Mouse (Mus musculus) cerebellum, adult 11-12 months (tissue): ENCODE results near the gene Qrich1.

ENCODE experiments used
- DNase-seq: peaks from one replicate; pipeline ENCODE4 v3.0.0; 2022

Qrich1 gene

DNA sequence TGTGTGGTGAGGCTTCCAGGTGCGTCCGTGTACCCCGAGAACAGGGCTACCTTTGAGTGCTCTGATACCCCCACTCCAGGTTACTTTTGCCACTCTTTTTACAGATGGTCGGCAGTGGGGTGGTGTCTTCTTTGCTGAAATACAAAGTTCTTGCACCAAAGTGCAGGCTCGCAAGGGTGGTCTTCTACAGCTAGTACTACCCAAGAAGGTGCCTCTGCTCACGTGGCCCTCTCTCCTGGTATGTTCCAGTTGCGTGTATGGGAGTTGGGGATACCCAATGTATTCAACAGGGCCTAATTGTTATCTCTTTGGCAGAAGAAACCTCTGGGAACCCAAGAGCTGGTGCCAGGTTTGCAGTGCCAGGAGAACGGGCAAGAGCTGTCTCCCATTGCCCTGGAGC, 23.4 kb upstream of the Qrich1 start:
- no peak for DNase-seq

DNA sequence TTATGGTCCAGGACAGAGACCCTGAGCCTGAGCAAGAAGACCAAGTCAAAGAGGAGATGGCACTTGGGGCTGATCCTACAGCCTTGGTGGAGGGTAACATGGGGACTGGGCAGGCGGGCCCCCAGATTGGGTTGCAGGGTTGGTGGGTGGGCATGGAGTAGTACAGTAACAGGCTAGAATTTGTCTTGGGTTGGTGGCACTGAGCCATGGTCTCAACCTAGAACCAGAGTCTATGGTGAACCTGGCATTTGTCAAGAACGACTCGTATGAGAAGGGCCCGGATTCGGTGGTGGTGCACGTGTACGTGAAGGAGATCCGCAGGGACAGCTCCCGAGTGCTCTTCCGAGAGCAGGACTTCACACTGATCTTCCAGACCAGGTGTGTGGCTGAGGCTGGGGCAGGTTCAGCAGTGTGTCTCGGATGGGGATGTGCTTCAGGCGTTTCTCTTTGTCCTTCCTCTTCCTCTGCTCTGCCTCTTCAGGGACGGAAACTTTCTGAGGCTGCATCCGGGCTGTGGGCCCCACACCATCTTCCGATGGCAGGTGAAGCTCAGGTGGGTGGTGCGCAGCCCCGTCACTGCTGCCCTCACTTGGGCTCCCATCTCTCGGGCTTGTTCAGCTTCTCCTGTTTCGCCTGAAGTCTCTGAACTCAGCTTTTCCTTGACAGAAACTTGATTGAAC, 22.3 kb upstream of the Qrich1 start:
- DNase-seq = no peak

DNA sequence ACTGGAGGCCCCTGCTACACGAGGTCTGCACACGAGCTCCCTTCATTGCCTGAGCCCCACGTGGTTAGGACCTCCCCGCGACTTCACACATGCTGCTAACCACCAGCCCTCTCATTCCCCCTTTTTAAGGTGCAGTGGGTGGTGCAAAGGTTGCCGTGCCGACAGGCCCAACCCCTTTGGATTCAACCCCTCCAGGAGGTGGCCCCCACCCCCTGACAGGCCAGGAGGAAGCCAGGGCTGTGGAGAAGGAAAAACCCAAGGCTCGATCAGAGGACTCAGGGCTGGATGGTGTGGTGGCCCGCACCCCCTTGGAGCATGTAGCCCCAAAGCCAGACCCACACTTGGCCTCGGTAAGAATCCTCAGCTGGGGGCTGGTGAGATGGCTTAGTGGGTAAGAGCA, 21.7 kb upstream of the Qrich1 start:
- no peak for DNase-seq

DNA sequence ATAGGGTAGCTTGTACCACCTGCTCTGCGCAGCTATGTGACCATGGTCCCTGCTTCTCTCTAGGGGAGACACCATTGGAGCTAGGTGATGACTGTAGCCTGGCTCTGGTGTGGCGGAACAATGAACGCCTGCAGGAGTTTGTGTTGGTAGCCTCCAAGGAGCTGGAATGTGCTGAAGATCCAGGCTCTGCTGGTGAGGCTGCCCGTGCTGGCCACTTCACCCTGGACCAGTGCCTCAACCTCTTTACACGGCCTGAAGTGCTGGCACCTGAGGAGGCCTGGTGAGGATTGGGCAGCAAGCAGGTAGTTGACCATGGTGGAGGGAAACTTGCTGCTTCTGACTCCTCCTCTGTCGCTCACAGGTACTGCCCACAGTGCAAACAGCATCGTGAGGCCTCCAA, 17.4 kb upstream of the Qrich1 start:
- DNase-seq = no peak

DNA sequence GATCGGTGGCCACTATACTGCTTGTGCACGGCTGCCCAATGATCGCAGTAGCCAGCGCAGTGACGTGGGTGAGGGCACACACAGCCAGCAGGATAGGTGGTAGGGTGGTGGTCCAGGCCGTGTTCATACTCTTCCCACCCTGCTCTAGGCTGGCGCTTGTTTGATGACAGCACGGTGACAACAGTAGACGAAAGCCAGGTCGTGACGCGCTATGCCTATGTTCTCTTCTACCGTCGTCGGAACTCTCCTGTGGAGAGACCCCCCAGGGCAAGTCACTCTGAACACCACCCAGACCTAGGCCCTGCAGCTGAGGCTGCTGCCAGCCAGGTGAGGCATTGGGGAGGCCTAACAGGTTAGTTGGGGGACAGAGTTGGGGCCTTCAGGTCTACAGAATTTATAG, 16.7 kb upstream of the Qrich1 start:
- no peak for DNase-seq

DNA sequence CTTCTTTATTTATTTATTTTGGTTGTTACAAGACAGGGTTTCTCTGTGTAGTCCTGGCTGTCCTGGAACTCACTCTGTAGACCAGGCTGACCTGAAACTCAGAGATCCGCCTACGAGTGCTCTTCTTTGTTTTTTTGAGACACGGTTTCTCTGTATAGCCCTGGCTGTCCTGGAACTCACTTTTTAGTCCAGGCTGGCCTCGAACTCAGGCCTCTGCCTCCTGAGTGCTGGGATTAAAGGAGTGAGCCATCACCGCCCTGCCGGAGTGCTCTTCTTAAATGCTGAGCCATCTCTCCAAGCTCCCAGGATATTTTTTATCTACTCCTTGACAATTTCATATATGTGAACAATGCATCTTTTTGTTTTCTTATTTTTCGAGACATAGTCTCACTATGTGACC, 9.7 kb upstream of the Qrich1 start:
- no peak for DNase-seq

DNA sequence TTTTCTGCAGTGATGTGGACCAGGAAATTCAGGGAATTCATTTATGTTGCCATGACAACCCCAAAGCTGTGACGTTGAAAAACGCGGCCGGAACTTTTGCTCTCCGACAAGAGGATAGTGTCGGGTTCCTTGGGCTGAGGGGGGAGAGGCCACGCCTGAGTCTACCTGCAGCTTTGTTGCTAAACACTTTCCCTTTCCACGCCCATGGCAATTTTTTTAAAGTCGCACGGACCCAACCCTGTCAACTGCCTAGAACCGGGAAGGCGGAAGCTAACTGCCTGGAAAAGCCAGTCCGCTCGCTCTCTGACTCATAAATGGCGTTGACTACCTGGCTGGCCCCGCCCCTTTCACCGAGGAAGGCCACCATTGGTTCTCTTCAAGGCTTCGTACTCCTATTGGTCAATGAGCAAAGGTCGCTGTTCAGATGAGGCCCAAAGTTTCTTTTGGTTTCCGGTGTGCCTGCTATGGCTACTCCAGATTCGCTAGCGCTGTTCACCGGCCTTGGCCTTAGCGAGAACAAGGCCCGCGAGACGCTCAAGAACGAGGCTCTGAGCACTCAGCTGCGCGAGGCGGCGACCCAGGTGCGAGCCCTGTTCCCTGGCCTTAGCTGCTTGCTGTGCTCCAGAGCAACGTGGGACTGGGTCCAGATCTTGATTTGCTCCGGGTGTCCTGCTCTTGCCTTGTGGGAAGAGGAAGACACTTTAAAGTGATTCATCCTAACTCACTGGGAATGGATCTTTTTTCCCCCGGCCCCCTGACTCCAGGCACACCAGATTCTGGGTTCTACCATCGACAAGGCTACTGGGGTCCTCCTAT, 8.8 kb upstream of the Qrich1 start, which contains the start of gene Qars:
Qars (plus strand) TSS at position 88 of the 816 bp plus-strand sequence.
- DNase-seq = peak; percentile 92

DNA sequence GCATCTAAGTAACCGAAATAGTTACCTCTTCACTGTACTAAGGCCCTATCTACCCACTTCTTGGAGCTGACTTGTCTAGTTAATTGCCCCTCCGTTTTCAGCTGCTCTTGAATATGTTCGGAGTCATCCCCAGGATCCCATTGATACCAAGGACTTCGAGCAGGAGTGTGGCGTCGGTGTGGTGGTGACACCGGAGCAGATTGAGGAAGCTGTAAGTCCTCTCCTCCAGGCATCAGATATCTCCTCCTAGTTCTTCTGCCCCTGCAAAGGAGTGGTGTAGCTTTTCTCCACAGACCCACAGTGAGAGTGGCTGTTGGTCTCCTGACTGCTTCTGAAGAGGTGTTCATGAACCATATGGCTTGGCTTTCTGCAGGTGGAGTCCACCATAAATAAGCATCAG, 7.8 kb upstream of the Qrich1 start:
- no peak for DNase-seq

DNA sequence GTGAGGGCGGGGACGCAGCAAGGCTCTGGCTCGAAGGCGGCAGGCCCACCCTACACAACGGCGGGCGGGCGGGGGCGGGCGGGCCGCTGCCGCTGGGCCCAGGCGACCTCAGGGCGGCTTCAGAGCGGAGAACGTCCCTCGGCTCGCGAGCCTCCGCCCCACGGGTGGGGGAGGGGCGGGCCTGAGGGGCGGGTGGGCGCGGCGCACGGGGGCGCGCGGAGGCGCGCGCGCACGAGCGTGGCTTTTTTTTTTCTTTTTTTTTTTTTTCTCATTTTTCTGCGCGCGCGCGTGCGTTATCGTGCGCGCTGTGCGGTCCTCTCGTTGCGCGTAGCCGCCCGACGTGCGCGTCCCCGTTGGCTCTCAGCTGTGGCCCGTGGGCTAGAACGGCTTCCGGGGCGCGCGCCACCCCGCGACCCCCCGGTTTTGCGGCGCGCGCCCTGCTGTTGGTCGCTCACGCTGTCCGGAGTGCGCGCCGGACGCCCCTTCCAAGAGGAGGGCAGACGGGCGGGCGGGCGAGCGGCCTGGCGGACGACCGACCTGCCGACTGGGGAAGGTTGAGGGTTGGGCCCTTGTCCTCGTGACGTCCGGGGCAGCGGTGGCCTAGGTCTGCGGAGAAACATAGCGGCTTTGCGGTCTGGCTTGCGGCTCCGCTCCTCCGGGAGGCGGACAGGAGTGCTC, 786 bp downstream of the Qrich1 start:
- DNase-seq = peak; percentile 81

DNA sequence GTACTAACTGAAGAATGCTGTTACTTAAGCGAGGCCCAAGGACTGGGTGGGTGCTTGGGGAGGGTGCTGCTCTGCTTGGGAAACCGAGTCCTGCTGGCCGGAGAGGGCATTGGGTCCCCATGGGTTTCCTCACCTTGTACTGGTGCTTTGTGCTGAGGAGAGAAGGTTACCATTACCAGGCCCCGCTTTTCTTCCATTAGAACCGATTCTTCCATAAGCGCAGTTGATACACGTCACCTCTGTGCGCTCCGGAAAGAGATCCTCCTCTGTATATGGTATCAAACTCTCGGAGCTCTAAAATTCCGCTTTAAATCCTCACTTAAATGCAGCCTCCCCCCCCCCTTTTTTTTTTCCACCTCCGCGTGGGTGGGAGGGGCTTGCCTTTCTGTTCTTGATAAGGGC, 1.3 kb downstream of the Qrich1 start:
- no peak for DNase-seq

DNA sequence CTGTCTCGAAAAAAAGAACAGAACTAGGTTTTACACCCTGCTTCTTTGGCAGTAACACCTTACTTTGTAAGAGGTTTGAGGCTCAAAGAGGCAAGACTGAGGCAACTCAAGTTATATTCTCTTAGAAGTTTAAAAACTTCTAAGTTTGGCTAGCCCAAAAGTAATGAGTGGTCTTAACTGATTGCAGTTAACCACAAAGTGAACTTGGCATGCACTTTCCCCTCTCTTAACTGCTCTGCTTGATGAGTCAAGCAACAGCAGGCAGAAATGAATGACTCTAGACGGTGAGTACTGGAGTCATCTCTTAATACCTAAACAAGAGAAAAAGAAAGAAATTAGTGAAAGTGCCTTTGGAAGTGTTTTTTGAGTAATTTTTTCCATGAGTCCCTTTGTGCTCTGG, 5.0 kb downstream of the Qrich1 start:
- no peak for DNase-seq

DNA sequence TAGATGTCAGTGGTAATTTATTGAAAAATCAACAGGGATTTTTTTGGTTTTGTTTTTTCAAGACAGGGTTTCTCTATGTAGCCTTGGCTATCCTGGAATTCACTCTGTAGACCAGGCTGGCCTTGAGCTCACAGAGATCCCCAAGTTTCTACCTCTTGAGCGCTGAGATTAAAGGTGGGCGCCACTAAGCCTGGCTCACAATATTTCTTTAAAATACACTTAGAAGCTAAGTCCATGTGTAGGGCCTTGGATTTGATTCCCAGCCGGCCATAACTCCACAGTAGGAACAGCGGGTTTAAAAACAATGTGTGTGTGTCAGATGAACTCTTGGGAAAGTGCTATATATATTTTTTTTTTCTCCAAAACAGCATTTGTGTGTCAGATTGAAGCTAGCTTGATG, 6.7 kb downstream of the Qrich1 start:
- no peak for DNase-seq

DNA sequence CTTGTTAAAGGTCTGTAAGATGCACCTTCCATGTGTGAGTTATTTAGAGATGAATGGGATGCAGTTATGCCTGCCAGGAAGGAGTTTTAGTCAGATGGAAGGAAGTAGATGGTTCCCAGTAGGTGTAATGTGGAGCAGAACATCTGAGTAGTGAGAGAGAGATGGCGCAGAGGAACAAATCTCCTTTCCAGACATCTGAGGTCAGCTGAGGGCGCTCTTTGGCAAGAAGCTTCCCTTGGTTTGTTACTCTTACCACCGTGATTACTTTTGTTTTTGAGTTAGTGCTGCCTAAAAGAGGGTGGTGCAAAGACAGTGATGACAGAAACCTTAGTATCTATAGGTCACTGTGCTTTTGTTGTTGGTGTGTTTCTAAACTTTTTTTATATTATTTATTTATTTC, 8.8 kb downstream of the Qrich1 start:
- no peak for DNase-seq

DNA sequence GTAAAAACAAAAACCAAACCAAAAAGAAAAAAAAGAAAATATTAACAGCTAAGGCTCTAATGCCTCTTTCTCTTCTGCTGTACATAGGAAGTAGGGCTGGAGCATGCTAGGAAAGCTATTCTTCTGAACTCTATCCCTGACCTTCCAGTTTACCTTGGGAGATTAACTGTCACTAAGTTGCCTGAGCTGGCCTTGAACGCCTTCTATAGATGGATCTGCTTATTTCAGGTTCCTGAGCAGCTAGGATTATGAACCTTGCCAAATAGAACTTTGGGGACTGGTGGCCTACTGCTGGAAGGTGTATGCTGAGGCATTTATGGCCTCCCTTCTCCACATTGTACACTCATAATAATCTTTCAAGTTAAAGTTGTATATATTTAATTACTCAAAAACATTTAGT, 14.3 kb downstream of the Qrich1 start:
- no peak for DNase-seq

DNA sequence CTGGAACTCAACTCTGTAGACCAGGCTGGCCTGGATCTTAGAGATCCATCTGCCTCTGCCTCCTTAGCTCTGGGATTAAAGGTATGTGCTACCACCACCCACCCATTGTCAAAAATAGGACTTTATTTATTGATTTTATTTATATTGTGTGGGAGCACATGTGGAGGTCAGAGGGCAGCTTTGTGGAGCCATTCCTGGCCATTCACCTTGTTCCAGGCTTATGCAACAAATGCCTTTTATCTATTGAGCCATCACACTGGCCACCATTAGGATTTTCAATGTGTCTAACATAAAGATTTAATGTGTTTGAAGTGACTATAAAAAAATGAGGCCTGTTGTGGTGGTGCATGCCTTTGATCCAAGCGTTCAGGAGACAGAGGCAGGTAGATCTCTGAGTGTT, 14.9 kb downstream of the Qrich1 start:
- DNase-seq = no peak

DNA sequence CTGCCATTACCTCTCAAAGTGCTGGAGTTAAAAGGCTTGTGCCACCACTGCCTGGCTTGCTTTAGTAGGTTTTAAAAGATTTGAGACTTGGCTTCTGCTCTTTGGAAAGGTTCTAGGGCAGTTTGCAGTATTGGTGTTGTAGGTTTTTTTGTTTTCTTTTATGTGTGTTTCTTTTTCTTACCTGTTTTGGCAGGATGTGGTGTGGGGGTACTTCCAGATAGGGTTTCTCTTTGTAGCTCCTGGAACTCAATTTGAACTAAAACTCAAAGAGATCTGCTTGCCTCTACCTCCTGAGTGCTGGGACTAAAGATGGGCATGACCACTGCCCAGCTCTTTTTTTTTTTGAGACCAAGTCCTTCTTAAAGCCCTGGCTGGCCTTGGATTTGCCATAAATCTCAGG, 24.2 kb downstream of the Qrich1 start:
- DNase-seq = no peak

DNA sequence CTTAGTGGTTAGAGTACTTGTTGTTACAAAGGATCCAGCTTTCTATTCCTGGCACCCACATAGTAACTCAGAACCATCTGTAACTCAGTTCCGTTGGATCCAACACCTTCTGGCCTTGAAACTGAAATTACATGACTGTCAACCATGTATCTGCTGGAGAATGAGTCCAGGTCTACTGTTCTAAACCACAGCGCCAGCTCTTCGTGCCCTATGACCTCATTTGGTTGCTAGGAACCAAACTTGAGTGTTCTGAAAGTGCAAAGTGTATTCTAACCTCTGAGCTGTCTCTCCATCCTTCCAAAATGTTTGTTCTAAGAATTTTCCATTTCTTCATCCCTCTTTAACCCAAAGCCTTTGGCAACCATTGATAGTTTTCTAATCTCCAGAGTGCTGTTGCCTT, 29.4 kb downstream of the Qrich1 start:
- no peak for DNase-seq

DNA sequence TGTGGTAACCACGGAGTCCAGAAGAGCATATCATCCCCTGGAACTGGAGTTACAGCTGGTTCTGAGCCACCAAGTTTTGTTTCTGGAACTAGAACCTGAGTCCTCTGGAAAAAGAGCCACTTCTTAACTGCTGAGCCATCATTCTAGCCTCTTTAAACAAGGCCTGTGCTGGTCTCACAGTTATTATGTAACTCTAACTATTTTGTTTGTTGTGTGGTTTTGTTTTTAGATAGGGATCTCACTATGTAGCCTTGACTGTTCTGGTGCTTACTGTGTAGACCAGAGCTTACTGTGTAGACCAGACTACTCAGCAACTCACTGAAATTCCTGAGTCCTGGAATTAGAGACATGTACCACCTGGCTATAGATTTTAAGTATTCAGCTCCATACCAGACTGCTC, 30.3 kb downstream of the Qrich1 start:
- no peak for DNase-seq

DNA sequence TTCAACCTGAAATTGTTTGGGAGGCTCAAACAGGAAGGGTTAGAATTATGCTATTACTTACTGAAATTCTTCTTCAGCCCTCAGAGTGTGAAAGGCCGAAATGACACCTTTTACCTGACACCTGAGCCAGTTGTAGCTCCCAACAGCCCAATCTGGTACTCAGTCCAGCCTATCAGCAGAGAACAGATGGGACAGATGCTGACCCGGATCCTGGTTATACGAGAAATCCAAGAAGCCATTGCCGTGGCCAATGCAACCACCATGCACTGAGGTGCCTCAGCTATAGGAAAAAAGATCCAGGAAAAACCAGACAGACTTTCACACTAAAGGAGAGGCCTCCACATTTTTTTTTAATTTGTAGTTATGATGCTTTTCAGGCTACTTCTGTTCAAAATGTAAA, 42.6 kb downstream of the Qrich1 start:
- DNase-seq = no peak

DNA sequence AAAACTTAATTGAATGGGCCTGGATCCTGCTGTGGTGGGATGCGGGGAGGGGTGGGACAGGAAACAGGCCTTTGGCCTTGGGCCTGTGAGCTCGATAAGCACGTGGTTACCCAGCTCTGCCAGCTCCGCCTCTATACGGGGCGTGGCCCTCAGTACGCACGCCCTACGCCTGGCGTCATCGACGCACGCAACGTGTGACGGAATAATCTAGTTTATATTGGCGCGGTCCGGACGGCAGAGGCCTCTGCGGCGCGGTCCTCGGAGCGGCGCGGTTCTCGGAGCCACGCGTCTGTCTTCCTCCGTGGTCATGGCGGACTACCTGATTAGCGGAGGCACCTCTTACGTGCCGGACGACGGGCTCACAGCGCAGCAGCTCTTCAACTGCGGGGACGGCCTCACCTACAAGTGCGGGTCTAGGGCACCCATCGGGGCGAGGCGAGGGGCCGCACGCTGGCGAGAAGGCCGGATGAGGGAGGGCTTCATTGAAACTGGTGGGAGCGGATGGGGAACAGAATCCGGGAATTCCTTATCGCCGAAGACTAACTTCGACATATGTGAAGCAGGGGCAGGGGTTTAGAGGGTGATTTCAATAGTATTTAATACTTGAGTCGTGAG, 43.7 kb downstream of the Qrich1 start, which contains the start of gene Impdh2:
Impdh2 (plus strand) TSS at position 60 of the 615 bp plus-strand sequence.
- DNase-seq = peak; percentile 92

DNA sequence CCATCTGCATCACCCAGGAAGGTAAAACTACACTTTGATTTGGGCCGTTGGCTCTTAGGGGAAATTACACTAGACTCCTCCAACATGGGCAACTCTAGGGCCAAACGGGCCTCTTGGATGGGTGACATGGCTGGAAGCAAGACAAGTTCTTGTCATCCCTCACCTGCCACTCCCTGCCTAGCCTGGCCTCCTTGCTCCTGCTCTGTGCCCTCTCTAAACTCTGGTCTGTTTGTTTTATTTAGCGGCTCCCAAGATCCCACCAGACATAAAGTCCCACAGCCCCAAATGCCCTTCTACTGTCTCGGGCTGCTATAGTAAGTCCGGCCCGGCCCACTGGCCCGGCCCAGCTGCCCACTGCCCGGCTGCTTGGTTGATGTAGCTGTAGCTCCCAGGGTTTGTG, 47.1 kb downstream of the Qrich1 start:
- peak; percentile 36 for DNase-seq

DNA sequence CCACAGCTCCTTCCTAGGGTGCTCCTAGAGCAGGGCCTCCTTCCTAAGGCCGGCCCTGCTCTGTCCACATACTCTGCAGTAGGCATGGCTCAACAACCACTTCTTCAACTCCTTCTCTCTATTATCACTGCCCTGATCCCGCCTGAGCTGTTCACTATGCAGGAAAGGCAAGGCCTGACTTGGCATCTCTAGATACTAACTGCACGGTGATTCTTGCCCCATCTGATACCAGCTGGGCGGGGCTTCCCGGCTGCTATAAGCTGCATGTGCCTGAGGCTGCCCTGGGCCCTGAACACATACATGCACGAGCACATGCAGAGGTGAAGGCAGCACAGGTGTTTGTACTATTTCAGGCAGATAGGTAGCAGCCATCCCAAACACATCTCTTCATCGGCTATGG, 47.5 kb downstream of the Qrich1 start:
- peak; percentile 43 for DNase-seq
